Mouse (Mus musculus) bone marrow macrophage, adult 2 months (primary cell): ENCODE results near the gene Best1. TPM values are rescaled to one million over a fixed set of nuclear protein-coding genes. Genes with fewer than 3 reads are reported as not detected.
A peak's percentile ranks its signal among the peaks of the same experiment; 100 is the strongest.

ENCODE experiments used
- H3K27ac ChIP-seq: 2 replicates; pipeline ENCODE4 v1.5.1; 2012; ENCODE audit warnings: low read depth, low read length; ENCODE audit not compliant: insufficient read depth
- H3K4me1 ChIP-seq: 2 replicates; pipeline ENCODE4 v1.6.1; 2012; ENCODE audit warnings: low read length; ENCODE audit not compliant: control insufficient read depth, insufficient read depth
- H3K4me3 ChIP-seq: 2 replicates; pipeline ENCODE4 v1.5.1; 2012; ENCODE audit warnings: mild to moderate bottlenecking, low read length, moderate library complexity; ENCODE audit not compliant: insufficient read depth
- CTCF ChIP-seq: IDR thresholded peaks from 2 replicates; pipeline ENCODE4 v1.5.1; 2012; ENCODE audit warnings: low read depth, mild to moderate bottlenecking, low read length, moderate library complexity
- POLR2A ChIP-seq: IDR thresholded peaks from 2 replicates; pipeline ENCODE4 v1.6.1; 2012; ENCODE audit warnings: mild to moderate bottlenecking, low read depth, low read length, borderline replicate concordance
- polyA plus RNA-seq: library from polyadenylated mRNA; stranded (reverse); fragments of >200 nt; gene quantifications from 2 replicates; pipeline ENCODE4 v1.2.4, GENCODE M21; 2012; ENCODE audit not compliant: missing spikeins, insufficient read depth, insufficient read length

Best1 gene
- polyA plus RNA-seq, 1 experiment, result 0.44 TPM

- Histone ChIP-seq H3K4me1 (peaks cover 18% of the 10 kb centered on the region), H3K4me3 (peak overlapping the region; percentile 57), H3K27ac (no peak overlapping the region)
- TF ChIP-seq CTCF (no peak), POLR2A (no peak)
Measured at GRCm38 (mm10) chr19:10040866-10041387, 39.5 kb upstream of the Best1 start.

- no peak overlapping the region for H3K27ac ChIP-seq
- H3K4me1 ChIP-seq, result peaks cover 17% of the 10 kb centered on the region
- H3K4me3 ChIP-seq, result no peak overlapping the region
- TF ChIP-seq CTCF (no peak), POLR2A (no peak)
Measured at GRCm38 (mm10) chr19:10039615-10040014, 38.2 kb upstream of the Best1 start.

- H3K4me1 ChIP-seq, result peaks cover 17% of the 10 kb centered on the region
- no peak for TF ChIP-seq CTCF
- no peak for TF ChIP-seq POLR2A
Measured at GRCm38 (mm10) chr19:10038910-10039309, 37.5 kb upstream of the Best1 start.

GRCm38 (mm10) chr19:10038364-10038763, 36.9 kb upstream of the Best1 start:
- Histone ChIP-seq H3K4me3 (no peak overlapping the region), H3K4me1 (peaks cover 17% of the 10 kb centered on the region), H3K27ac (no peak overlapping the region)
- TF ChIP-seq CTCF (no peak), POLR2A (no peak)

More at GRCm38 (mm10) chr19:10038910-10039309, 37.5 kb upstream of the Best1 start:
- Histone ChIP-seq H3K4me3 (no peak overlapping the region), H3K27ac (no peak overlapping the region)

- Histone ChIP-seq H3K27ac (no peak overlapping the region), H3K4me3 (no peak overlapping the region), H3K4me1 (peaks cover 17% of the 10 kb centered on the region)
- TF ChIP-seq POLR2A, result no peak
- TF ChIP-seq CTCF, result no peak
Measured at GRCm38 (mm10) chr19:10037534-10037933, 36.1 kb upstream of the Best1 start.

GRCm38 (mm10) chr19:10034785-10035447, 33.5 kb upstream of the Best1 start:
- no peak for TF ChIP-seq POLR2A
- TF ChIP-seq CTCF, result peak; percentile 87

GRCm38 (mm10) chr19:10034356-10034755, 32.9 kb upstream of the Best1 start:
- no peak overlapping the region for H3K27ac ChIP-seq
- H3K4me3 ChIP-seq, result no peak overlapping the region
- TF ChIP-seq CTCF (no peak), POLR2A (no peak)
- peaks cover 9% of the 10 kb centered on the region for H3K4me1 ChIP-seq

More at GRCm38 (mm10) chr19:10034785-10035447, 33.5 kb upstream of the Best1 start:
- Histone ChIP-seq H3K4me3 (no peak overlapping the region), H3K27ac (no peak overlapping the region), H3K4me1 (peaks cover 9% of the 10 kb centered on the region)

- TF ChIP-seq CTCF (peak; percentile 83), POLR2A (no peak)
- Histone ChIP-seq H3K4me3 (no peak overlapping the region), H3K4me1 (peaks cover 9% of the 10 kb centered on the region), H3K27ac (no peak overlapping the region)
Measured at GRCm38 (mm10) chr19:10033211-10033973, 32.0 kb upstream of the Best1 start.

GRCm38 (mm10) chr19:10029746-10030145, 28.3 kb upstream of the Best1 start:
- peaks cover 15% of the 10 kb centered on the region for H3K4me1 ChIP-seq

More at GRCm38 (mm10) chr19:10029746-10030145, 28.3 kb upstream of the Best1 start:
- Histone ChIP-seq H3K4me3 (no peak overlapping the region), H3K27ac (no peak overlapping the region)
- TF ChIP-seq POLR2A (no peak), CTCF (no peak)
